In the genomic region with DNA sequence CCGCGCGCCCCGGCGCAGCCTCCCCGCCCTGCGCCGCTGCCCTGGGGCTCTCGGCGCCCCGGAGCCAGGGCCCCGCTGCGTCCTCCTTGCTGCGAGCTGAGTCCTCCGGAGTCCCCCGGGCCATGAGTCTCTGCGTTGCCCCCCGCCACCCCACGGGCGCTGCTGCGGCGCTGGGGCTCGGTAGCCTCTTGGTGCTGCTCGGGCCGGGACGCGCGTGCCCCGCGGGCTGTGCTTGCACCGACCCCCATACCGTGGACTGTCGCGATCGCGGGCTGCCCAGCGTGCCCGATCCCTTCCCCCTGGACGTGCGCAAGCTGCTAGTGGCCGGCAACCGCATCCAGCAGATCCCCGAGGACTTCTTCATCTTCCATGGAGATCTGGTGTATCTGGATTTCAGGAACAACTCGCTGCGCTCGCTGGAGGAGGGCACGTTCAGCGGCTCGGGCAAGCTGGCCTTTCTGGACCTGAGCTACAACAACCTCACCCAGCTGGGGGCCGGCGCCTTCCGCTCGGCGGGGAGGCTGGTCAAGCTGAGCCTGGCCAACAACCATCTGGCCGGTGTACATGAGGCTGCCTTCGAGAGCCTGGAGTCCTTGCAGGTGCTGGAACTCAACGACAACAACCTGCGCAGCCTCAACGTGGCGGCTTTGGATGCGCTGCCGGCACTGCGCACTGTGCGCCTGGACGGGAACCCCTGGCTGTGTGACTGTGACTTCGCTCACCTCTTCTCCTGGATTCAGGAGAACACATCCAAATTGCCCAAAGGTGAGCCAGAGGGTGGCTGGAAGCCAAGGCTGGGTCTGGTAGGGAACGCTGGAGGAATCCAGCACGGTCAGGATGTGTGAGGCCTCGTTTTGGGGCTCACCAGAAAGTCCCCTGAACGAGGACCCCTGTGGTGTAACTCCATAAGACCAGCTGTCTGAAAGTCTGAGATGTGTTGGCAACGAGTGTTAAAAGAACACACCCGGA, we compare ENCODE assay signal across 9 mouse cellular contexts. TPM values are rescaled to one million over a fixed set of nuclear protein-coding genes. Genes with fewer than 3 reads are reported as not detected.
A peak's percentile ranks its signal among the peaks of the same experiment; 100 is the strongest.
DNase-seq lines count a peak whose midpoint lies in the region; ATAC-seq and TF ChIP-seq lines count a peak whose summit lies in the region.
"Had no signal": no experiment of that assay in that cellular context is flagged by ENCODE, and none has a peak within 500 bp of the region (broad histone marks: within the 10 kb centered on the region; RNA-seq: fewer than 3 reads in every experiment).

No protein-coding gene starts in this region.

- H3K4me1 ChIP-seq in testis, adult 2 months (ENCODE audit: control insufficient read depth, insufficient read depth, low read length), result peaks cover 10% of the 10 kb centered on the region
- H3K4me1 ChIP-seq in hindbrain, embryonic 15.5 days (replicated peaks), result peaks cover 18% of the 10 kb centered on the region
- peaks cover 17% of the 10 kb centered on the region for H3K4me1 ChIP-seq in neural tube, embryonic 12.5 days

- peak; percentile 62 for DNase-seq in gastrocnemius, adult 2 months
- no peak for DNase-seq in gastrocnemius, adult 18-20 months (ENCODE audit: low spot score)
- no peak for DNase-seq in testis, postnatal 14 days (ENCODE audit: low spot score)
- no peak for DNase-seq in left cerebral cortex, postnatal 14 days (ENCODE audit: low spot score in 2 of 2)

- no peaks in the 10 kb centered on the region for H3K36me3 ChIP-seq in testis, adult 2 months (ENCODE audit: control insufficient read depth, insufficient read depth, low read length)
- H3K36me3 ChIP-seq in hindbrain, embryonic 15.5 days, result no peaks in the 10 kb centered on the region
- H3K36me3 ChIP-seq in neural tube, embryonic 12.5 days, result no peaks in the 10 kb centered on the region

- no peaks in the 10 kb centered on the region for H3K27me3 ChIP-seq in testis, adult 2 months (ENCODE audit: control insufficient read depth, insufficient read depth, low read length)
- H3K27me3 ChIP-seq in hindbrain, embryonic 15.5 days, result peaks cover 40% of the 10 kb centered on the region
- H3K27me3 ChIP-seq in neural tube, embryonic 12.5 days (replicated peaks), result peaks cover 45% of the 10 kb centered on the region

- H3K27ac ChIP-seq in gastrocnemius, adult 2 months, result peak overlapping the region; percentile 96
- H3K27ac ChIP-seq in testis, adult 2 months (ENCODE audit: control insufficient read depth, insufficient read depth, low read depth, low read length), result no peak overlapping the region
- H3K27ac ChIP-seq in hindbrain, embryonic 15.5 days (replicated peaks), result no peak overlapping the region
- H3K27ac ChIP-seq in neural tube, embryonic 12.5 days, result no peak overlapping the region

- peak overlapping the region; percentile 99 for H3K4me2 ChIP-seq in hindbrain, embryonic 15.5 days
- peak overlapping the region; percentile 99 for H3K4me2 ChIP-seq in neural tube, embryonic 12.5 days (replicated peaks)

- peak overlapping the region; percentile 74 for H3K4me3 ChIP-seq in gastrocnemius, adult 2 months
- H3K4me3 ChIP-seq in testis, adult 2 months (ENCODE audit: control insufficient read depth, low read depth, low read length), result peak overlapping the region; percentile 1; the same call in 1 of the 2 replicates
- H3K4me3 ChIP-seq in hindbrain, embryonic 15.5 days, result peak overlapping the region; percentile 52
- H3K4me3 ChIP-seq in neural tube, embryonic 12.5 days, result peak overlapping the region; percentile 51

- H3K9ac ChIP-seq in hindbrain, embryonic 15.5 days, result peak overlapping the region; percentile 48
- H3K9ac ChIP-seq in neural tube, embryonic 12.5 days, result peak overlapping the region; percentile 60

- intact Hi-C loops in gastrocnemius, adult 2 months (cut with DNase I), result no loop called here
- intact Hi-C loops in left cerebral cortex, postnatal 14 days (cut with DNase I), result no loop called here

- WGBS in hindbrain, embryonic 15.5 days, result 3% methylated on average over 71 of the region's 72 CpGs
- 3% methylated on average over 72 of the region's 72 CpGs for WGBS in neural tube, embryonic 12.5 days

- no peaks in the 10 kb centered on the region for H3K9me3 ChIP-seq in hindbrain, embryonic 15.5 days
- no peaks in the 10 kb centered on the region for H3K9me3 ChIP-seq in neural tube, embryonic 12.5 days

- peak; percentile 50; the same call in 1 of the 2 replicates for ATAC-seq in hindbrain, embryonic 15.5 days (ENCODE audit: low FRiP score, low read depth)
- ATAC-seq in neural tube, embryonic 12.5 days (ENCODE audit: low FRiP score, low read depth), result peak; percentile 46; the same call in 1 of the 2 replicates
- no peak for ATAC-seq in megakaryocyte-erythroid progenitor cell, adult 5-6 weeks (replicated peaks; ENCODE audit: low FRiP score, low TSS enrichment, poor library complexity, severe bottlenecking)

- TF ChIP-seq POLR2A in testis, adult 2 months (IDR thresholded peaks at IDR 0.05; ENCODE audit: control insufficient read depth, low read depth, low read length), result no peak

- TF ChIP-seq CTCF in gastrocnemius, adult 2 months (IDR thresholded peaks at IDR 0.05), result no peak
- no peak for TF ChIP-seq CTCF in testis, adult 2 months (IDR thresholded peaks at IDR 0.05; ENCODE audit: control insufficient read depth, insufficient read depth, insufficient replicate concordance, low read depth, low read length)

RNA-seq across cellular contexts. Expression of a gene that starts 0.8 kb away (rescaled TPM):
- total RNA-seq in gastrocnemius, adult 2 months (2021), result 10 to 100 TPM; 27.1 to 39.4 TPM
- total RNA-seq in gastrocnemius, adult 18-20 months (2021), result 10 to 100 TPM; 33.4 to 37.4 TPM
- 0.31 and 0.35 TPM in 2 replicates for polyA plus RNA-seq in testis, adult 2 months (2012; rRNA removed)
- 0.33 and 0.43 TPM in 2 replicates for polyA plus RNA-seq in hindbrain, embryonic 15.5 days (2015; fragmentation: Nextera tagmentation; extraction: Ambion mirVana)
- 0.79 and 0.86 TPM in 2 replicates for polyA plus RNA-seq in neural tube, embryonic 12.5 days (2016; fragmentation: Nextera tagmentation; extraction: Ambion mirVana)
- 1 to 10 TPM; 1.5 to 1.6 TPM for total RNA-seq in left cerebral cortex, postnatal 14 days (2021)
- not detected in 2 replicates for total RNA-seq in megakaryocyte-erythroid progenitor cell, adult 5-6 weeks (2014; fragmentation: Nextera tagmentation)
- not detected in 2 replicates for total RNA-seq in megakaryocyte-erythroid progenitor cell, adult 5-6 weeks (2017)
- polyA plus RNA-seq: C2C12 had no signal

RNA-seq across cellular contexts. Expression of a gene that starts 43.9 kb away (rescaled TPM):
- not detected for total RNA-seq in gastrocnemius, adult 2 months (2021)
- not detected for total RNA-seq in gastrocnemius, adult 18-20 months (2021)
- polyA plus RNA-seq in testis, adult 2 months (2012; rRNA removed), result 9.3 and 12.3 TPM in 2 replicates
- polyA plus RNA-seq in hindbrain, embryonic 15.5 days (2015; fragmentation: Nextera tagmentation; extraction: Ambion mirVana), result not detected in 2 replicates
- polyA plus RNA-seq in neural tube, embryonic 12.5 days (2016; fragmentation: Nextera tagmentation; extraction: Ambion mirVana), result not detected in 2 replicates
- under 1 TPM in 1 of 2 experiments, not detected in 1; 0.11 TPM for total RNA-seq in left cerebral cortex, postnatal 14 days (2021)
- total RNA-seq in megakaryocyte-erythroid progenitor cell, adult 5-6 weeks (2014; fragmentation: Nextera tagmentation), result not detected in 2 replicates
- not detected in 2 replicates for total RNA-seq in megakaryocyte-erythroid progenitor cell, adult 5-6 weeks (2017)
- polyA plus RNA-seq: C2C12 had no signal

RNA-seq across cellular contexts. Expression of a gene that starts 51.0 kb away (rescaled TPM):
- total RNA-seq in gastrocnemius, adult 2 months (2021), result 1 to 10 TPM; 4.5 to 7.7 TPM
- total RNA-seq in gastrocnemius, adult 18-20 months (2021), result 1 to 10 TPM; 4.7 to 5.2 TPM
- 1.3 and 2.0 TPM in 2 replicates for polyA plus RNA-seq in testis, adult 2 months (2012; rRNA removed)
- polyA plus RNA-seq in hindbrain, embryonic 15.5 days (2015; fragmentation: Nextera tagmentation; extraction: Ambion mirVana), result 53.3 and 55.1 TPM in 2 replicates
- polyA plus RNA-seq in neural tube, embryonic 12.5 days (2016; fragmentation: Nextera tagmentation; extraction: Ambion mirVana), result 116 and 121 TPM in 2 replicates
- 10 to 100 TPM; 11.7 to 12.7 TPM for total RNA-seq in left cerebral cortex, postnatal 14 days (2021)
- not detected in 2 replicates for total RNA-seq in megakaryocyte-erythroid progenitor cell, adult 5-6 weeks (2014; fragmentation: Nextera tagmentation)
- total RNA-seq in megakaryocyte-erythroid progenitor cell, adult 5-6 weeks (2017), result not detected in 2 replicates

Comparison
In these comparisons a context has a peak if more than half of its experiments do, and no peak if none do; other contexts are left out.
1. H3K4me3 ChIP-seq: peak in every context shown above with its lines; median percentile 74 in gastrocnemius, adult 2 months; 52 in hindbrain, embryonic 15.5 days; 51 in neural tube, embryonic 12.5 days; 1 in testis, adult 2 months.
2. RNA of a gene that starts 0.8 kb away (total RNA-seq): 27.1 to 39.4 TPM in gastrocnemius, adult 2 months and 33.4 to 37.4 TPM in gastrocnemius, adult 18-20 months; 1.5 to 1.6 TPM in left cerebral cortex, postnatal 14 days and not detected in megakaryocyte-erythroid progenitor cell, adult 5-6 weeks; every median in the first group is over 10 times any median in the second.
3. RNA of a gene that starts 51.0 kb away (total RNA-seq): 11.7 to 12.7 TPM in left cerebral cortex, postnatal 14 days, 4.5 to 7.7 TPM in gastrocnemius, adult 2 months and 4.7 to 5.2 TPM in gastrocnemius, adult 18-20 months; not detected in megakaryocyte-erythroid progenitor cell, adult 5-6 weeks; every median in the first group is over 4 times any median in the second.